Mouse (Mus musculus): ENCODE data around the gene Tnfrsf8. TPM values are rescaled to one million over a fixed set of nuclear protein-coding genes. Genes with fewer than 3 reads are reported as not detected.

The Tnfrsf8 gene
- total RNA-seq, 2 experiments from 2014 or later: 1.1 to 1.2 TPM

GRCm38 (mm10) chr4:145236027-145236426 is 78.9 kb downstream of the Tnfrsf8 start:
- DNase-seq (ENCODE audit: low spot score in 2 of 2): no peak

DNA sequence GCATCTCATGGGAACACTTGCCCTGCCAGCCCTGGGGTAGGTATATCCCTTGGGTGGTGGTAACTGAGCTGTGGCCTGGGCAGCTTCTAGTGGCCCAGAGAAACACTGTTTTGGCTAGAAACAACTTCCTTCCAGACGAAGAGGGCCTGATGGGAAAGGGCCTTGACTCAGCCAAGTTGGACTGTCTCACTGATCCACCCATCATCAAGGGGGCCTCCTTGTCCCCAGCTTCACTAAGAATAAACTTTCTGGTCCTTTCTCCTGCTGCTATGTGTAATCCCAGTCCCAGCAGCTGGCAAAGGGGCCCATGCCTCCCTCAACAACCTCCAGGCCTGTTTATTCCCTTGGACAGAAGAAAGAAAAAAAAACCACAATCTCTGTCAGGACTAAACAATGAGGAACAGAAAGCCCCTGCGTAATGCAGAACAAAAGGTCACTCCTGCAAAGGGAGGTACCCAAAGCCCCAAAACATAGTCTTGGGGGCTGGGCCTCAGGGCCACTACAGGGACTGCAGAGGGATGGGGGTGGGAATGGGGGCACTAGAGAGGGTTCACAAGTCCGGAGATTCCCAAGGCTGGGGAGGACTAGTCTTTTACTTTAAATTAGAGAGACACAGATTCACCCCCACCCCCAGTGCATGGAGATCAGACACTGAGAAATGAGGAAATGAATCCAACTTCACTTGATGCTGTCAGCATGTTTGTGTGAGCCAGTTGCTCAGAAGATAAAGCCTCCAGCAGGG is 81.3 kb downstream of the Tnfrsf8 start:
- no peak for DNase-seq (ENCODE audit: low spot score in 2 of 2)

DNA sequence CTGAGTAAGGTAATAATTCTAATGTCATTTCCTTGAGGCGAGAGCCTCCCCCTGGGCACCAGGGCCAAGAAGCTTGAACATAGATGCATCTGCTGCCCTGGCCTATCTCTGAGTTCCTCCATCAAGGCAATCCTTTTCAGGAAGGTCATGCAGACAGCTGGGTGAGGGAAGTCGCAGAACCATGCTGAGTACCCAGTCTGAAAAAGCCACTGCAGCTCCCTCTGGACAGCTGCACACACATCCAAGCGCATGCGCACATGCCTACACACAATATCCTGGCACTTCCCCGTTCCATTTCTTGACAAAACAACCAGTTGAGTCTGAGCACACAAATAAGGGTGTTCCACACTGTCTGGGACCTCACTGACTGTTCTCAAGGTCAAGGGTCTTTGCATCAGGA is 83.2 kb downstream of the Tnfrsf8 start:
- no peak for DNase-seq (ENCODE audit: low spot score in 2 of 2)

DNA sequence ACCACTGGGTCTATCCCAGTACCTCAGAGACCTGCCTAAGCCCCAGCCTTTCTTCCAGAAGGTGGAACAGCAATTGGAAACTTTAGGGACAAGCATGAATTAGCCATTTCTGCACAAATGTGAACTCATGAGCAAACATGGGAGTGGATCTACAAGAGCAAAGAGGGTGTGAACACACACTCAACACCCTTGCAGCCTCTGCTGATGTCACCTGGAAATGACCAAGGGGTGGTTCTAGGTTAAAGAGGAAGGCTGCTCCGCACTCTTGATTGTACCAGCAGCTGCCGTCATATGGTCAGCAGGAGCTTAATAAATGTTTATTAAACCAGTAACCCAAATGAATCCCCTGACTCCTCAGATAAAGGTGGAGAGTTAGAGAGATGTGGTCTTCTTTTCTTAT is 84.3 kb downstream of the Tnfrsf8 start:
- DNase-seq (ENCODE audit: low spot score in 2 of 2): no peak

GRCm38 (mm10) chr4:145229524-145230163 is 85.3 kb downstream of the Tnfrsf8 start:
- DNase-seq (ENCODE audit: low spot score in 2 of 2): no peak

- no peak for DNase-seq (ENCODE audit: low spot score in 2 of 2)
These were observed 85.9 kb downstream of the Tnfrsf8 start for GRCm38 (mm10) chr4:145229051-145229450.

GRCm38 (mm10) chr4:145224613-145225012 is 90.4 kb downstream of the Tnfrsf8 start:
- no peak for DNase-seq (ENCODE audit: low spot score in 2 of 2)

DNA sequence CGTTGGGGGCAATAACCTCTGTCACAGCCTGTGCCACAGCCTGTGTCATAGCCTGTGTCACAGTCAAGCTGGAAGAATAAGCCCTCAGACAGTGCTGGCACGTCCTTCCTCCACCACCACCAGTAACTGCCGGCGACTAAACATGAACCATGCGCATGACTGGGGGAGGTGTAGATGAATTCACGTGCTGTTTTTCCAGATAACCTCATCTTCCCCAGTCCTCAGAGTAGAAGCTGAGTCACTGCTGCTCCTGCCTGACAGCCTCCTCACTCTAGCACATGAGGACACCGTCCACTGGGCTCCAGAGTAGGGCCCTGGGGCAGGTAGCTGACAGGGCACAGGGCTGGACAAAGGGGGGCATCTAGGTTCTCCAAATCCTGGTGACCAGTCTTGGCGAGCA is 92.9 kb downstream of the Tnfrsf8 start:
- no peak for DNase-seq (ENCODE audit: low spot score in 2 of 2)

GRCm38 (mm10) chr4:145221379-145221778 is 93.6 kb downstream of the Tnfrsf8 start:
- DNase-seq (ENCODE audit: low spot score in 2 of 2): no peak

GRCm38 (mm10) chr4:145220001-145220400 is 95.0 kb downstream of the Tnfrsf8 start:
- DNase-seq (ENCODE audit: low spot score in 2 of 2): no peak

GRCm38 (mm10) chr4:145219240-145219985 is 95.6 kb downstream of the Tnfrsf8 start:
- DNase-seq (ENCODE audit: low spot score in 2 of 2): no peak

DNA sequence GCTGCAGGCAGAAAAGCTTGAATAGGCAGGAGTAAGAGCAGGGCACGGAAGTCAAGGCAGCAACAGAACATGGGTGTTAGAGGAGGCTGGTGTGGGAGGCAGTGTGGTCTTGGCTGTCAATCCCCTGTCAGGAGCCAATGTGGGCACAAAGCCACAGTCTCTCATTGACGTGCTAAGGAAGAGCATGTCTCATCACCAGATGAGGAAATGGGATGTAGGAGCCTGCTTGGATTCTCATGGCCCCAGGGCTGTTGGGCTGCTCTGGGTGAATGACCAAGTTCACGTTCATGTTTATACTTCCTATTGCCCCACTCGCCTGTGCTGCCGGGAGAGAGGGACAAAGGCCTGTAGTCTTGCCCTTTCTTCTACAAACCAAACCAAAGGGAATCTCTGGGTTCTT is 97.1 kb downstream of the Tnfrsf8 start:
- no peak for DNase-seq (ENCODE audit: low spot score in 2 of 2)

Other genes starting within 250 kb of the Tnfrsf8 start
- 10 to 100 TPM; 62.2 to 72.8 TPM for gene Vps13d, start 120.2 kb downstream of the Tnfrsf8 start, total RNA-seq (2021)
- 1 to 10 TPM; 2.8 to 3.4 TPM for gene Tnfrsf1b, start 68.3 kb downstream of the Tnfrsf8 start, total RNA-seq (2021)
- under 1 TPM; 0.12 to 0.20 TPM for gene Zfp990, start 195.6 kb upstream of the Tnfrsf8 start, total RNA-seq (2021)

Data from layer of hippocampus, adult 18-20 months (tissue).